Mouse (Mus musculus) fibroblast of lung, adult 2 months (primary cell): ENCODE measurements around the gene Mfsd4b1.

Experiments
- DNase-seq: peaks from one replicate; pipeline ENCODE4 v3.0.0-alpha.2; 2011; ENCODE audit warnings: low read depth

The Mfsd4b1 gene

GRCm38 (mm10) chr10:39959761-39960440, 65.2 kb downstream of the Mfsd4b1 start, which contains the start of gene Mfsd4b3:
Gene Mfsd4b3 (minus strand): TSS chr10:39960153.
- DNase-seq, result peak; percentile 99

GRCm38 (mm10) chr10:39958266-39958665, 66.8 kb downstream of the Mfsd4b1 start:
- no peak for DNase-seq

- DNase-seq, result no peak
These were observed 68.7 kb downstream of the Mfsd4b1 start for GRCm38 (mm10) chr10:39956340-39956878.

GRCm38 (mm10) chr10:39955163-39955562, 69.9 kb downstream of the Mfsd4b1 start:
- DNase-seq, result no peak
